Mouse (Mus musculus) heart, postnatal 10 days (tissue): Measurements from ENCODE around the gene Gm26558. TPM values are rescaled to one million over a fixed set of nuclear protein-coding genes. Genes with fewer than 3 reads are reported as not detected.

Experiments
- total RNA-seq, 2 experiments: library from RNA; stranded (reverse); gene quantifications; 2 replicates each; pipeline ENCODE4 v1.2.3; 2021

The Gm26558 gene
- total RNA-seq, 2 experiments from 2014 or later, result 0.32 TPM; not detected in 1

Other genes with a start within 250 kb of the Gm26558 start
- gene Sp5, start 187.2 kb downstream of the Gm26558 start, total RNA-seq, result under 1 TPM; 0.12 to 0.27 TPM
- not detected for gene Erich2, start 153.3 kb downstream of the Gm26558 start, total RNA-seq
- under 1 TPM; 0.47 to 0.67 TPM for gene Gad1, start 109.0 kb downstream of the Gm26558 start, total RNA-seq
- gene Gorasp2, start 532 bp downstream of the Gm26558 start, total RNA-seq, result 10 to 100 TPM; 84.5 to 86.7 TPM
- gene Tlk1, start 163.6 kb upstream of the Gm26558 start, total RNA-seq, result 10 to 100 TPM; 45.9 to 47.3 TPM